Mouse (Mus musculus) forebrain, embryonic 10.5 days (tissue): ENCODE data around the gene Rassf1. TPM values are rescaled to one million over a fixed set of nuclear protein-coding genes. Genes with fewer than 3 reads are reported as not detected.

Experiments used
- DNase-seq: peaks from one replicate; pipeline ENCODE4 v3.0.0-alpha.2; 2017; ENCODE audit warnings: low spot score; ENCODE audit errors: extremely low spot score
- H3K27ac ChIP-seq: fragments of 300-500 bp; sonication (generic); 2 replicates; pipeline ENCODE4 v1.5.1; 2016; ENCODE audit warnings: mild to moderate bottlenecking
- H3K27me3 ChIP-seq: fragments of 300-500 bp; sonication (generic); 2 replicates; pipeline ENCODE4 v1.6.1; 2016; ENCODE audit warnings: mild to moderate bottlenecking; ENCODE audit not compliant: poor library complexity, severe bottlenecking
- H3K36me3 ChIP-seq: fragments of 300-500 bp; sonication (generic); replicated peaks from 2 replicates; pipeline ENCODE4 v1.6.1; 2016; ENCODE audit warnings: mild to moderate bottlenecking, moderate library complexity
- H3K4me1 ChIP-seq: fragments of 300-500 bp; sonication (generic); 2 replicates; pipeline ENCODE4 v1.6.1; 2016
- H3K4me3 ChIP-seq: fragments of 300-500 bp; sonication (generic); 2 replicates; pipeline ENCODE4 v1.5.1; 2016; ENCODE audit warnings: mild to moderate bottlenecking, moderate library complexity
- H3K9me3 ChIP-seq: fragments of 300-500 bp; sonication (generic); 2 replicates; pipeline ENCODE4 v1.6.1; 2016; ENCODE audit warnings: mild to moderate bottlenecking, moderate library complexity
- WGBS: fragments of 180-500 bp; shearing (Covaris S2); methylation state at CpG from one replicate; pipeline ENCODE4 v1.1.7; 2016; 5-methylcytosine and 5-hydroxymethylcytosine counted together
- polyA plus RNA-seq: library from polyadenylated mRNA; unstranded; fragments of >200 nt; fragmentation: Nextera tagmentation; extraction: Ambion mirVana; gene quantifications from 2 replicates; pipeline ENCODE4 v1.2.1, GENCODE M21; 2016

Gene Rassf1
- polyA plus RNA-seq, 1 experiment from 2014 or later = 59.6 TPM

DNA sequence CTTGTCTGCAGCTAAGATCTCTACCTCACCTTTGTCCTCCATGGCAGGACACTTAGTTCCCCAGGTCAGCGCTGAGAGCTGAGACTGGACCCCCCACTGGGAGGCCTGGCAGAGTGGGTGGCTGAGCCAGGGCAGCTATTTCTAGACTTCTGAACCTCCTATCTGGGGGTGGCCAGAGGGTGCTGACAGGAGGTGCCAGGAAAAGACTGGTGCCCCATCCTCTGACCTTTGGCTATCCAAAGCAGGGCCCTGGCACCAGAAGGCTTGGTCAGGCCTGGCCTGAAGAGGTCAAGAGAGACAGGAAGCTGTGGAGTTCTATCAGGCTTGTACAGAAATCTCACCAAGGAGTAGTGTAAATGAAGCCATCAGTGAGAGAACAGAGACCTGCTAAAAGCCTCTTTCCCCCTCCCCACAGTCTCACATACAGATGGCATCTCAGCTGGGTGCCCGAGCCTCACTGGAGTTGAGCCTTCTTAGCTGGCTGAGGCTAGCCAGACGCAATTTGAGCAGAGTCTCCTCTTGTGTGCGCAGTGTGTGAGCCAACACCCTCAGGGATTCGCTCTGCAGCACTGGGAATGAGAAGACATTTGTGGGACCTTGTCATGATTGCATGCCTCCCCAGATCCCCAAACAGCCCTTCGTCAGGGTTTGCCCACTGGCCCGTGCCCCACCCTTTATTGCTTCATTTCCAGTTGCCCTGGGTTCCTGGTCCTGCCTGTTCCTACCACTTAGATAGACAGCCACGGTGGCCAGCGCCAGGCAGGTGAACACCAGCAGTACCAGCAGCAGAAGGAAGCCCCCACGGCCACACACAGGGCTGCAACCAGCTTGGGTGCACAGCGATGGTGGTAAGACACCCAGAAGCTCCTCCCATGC is 42.0 kb downstream of the Rassf1 start:
- Histone ChIP-seq H3K4me1 (peaks cover 30% of the 10 kb centered on the region), H3K9me3 (no peaks in the 10 kb centered on the region), H3K27me3 (no peaks in the 10 kb centered on the region), H3K4me3 (no peak overlapping the region), H3K36me3 (peaks cover 59% of the 10 kb centered on the region), H3K27ac (no peak overlapping the region)
- 81% methylated on average over 11 of the region's 11 CpGs for WGBS
- DNase-seq = no peak

DNA sequence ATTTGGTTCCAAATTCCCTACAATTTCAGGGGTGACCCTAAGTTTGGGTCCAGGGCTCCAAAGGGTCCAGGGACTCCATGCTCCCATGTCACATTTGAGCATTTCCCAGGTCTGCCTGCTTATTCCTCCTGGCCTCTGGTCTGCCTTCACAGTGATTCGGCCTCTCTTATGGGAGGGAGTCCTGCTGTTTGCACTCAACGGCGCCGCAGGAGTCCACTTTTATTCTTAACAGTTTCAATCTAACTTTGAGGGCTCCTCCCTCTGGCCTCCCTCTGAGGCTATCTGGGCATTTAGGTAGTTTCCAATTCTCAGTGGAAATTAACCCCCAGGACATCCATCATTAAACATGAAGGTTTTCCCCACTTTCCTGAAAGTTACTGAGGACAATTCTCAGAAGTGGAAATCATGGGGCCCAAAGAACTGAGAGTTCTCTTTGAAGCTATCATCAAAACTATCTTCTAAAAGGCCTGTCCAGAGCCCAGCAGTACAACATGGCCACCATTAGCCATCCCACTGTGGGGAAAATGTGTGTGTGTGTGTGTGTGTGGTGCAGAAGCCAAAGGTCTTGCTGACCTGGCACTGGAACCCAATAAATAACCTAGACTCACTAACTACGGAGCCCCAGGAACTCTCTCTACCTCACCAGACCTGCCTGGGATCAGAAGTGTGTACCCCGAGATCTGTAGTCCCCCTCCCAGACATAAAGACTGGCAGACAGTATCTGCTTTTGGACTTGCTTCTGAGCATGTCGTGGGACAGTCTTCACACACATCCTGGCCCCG is 43.1 kb downstream of the Rassf1 start:
- H3K27ac ChIP-seq = no peak overlapping the region
- H3K9me3 ChIP-seq = no peaks in the 10 kb centered on the region
- H3K36me3 ChIP-seq = peaks cover 55% of the 10 kb centered on the region
- peaks cover 20% of the 10 kb centered on the region for H3K4me1 ChIP-seq
- no peak for DNase-seq
- H3K4me3 ChIP-seq = no peak overlapping the region
- peaks cover 10% of the 10 kb centered on the region; the same call in 1 of the 2 replicates for H3K27me3 ChIP-seq
- WGBS = 76% methylated on average over 8 of the region's 8 CpGs

DNA sequence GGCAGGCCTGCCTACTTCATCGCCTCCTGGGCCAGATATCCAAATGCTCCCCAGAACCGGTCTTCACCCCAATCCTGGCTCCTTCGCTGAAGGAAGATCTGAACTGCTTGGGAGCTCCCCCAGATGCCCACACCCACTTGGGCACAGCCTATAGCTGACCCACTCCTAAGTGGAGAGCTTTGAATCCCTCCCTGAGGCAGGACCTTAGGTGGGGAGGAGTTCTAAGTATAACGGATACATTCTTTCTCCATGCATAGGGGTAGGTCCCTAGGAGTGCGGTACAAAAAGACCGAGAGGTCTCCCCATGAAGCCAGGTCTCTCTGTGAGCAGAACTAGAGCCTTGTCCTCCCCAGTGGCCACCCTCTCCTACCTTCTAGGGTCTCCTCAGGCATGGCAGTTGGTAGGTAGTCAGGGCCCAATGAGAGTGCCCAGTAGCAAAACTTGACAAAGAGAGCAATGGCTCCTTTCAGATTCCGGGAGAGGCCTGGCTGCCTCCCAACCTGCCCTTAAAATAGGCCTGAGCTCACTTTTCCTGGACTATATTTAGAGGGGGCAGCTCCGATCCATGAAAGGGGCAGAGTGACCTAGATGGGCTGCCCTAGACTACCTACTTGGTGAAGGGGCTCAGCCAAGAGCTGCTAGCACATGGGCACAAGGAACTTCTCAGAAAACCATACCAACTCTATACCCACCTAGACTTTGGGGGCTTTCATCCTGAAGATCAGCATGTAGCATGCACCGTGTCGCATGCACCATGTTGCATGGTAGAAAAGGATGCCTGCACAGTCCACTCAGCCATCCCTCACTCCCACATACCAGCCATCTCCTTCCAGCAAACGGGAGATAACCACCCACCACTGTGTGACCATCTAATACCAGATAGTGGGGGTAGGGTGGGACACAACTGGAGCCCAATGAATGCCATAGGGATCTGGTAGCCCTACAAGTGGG is 45.5 kb downstream of the Rassf1 start:
- Histone ChIP-seq H3K4me3 (no peak overlapping the region), H3K4me1 (peaks cover 25% of the 10 kb centered on the region), H3K27me3 (peaks cover 27% of the 10 kb centered on the region), H3K27ac (no peak overlapping the region), H3K9me3 (no peaks in the 10 kb centered on the region), H3K36me3 (peaks cover 31% of the 10 kb centered on the region)
- no peak for DNase-seq
- WGBS = 95% methylated on average over 11 of the region's 11 CpGs

DNA sequence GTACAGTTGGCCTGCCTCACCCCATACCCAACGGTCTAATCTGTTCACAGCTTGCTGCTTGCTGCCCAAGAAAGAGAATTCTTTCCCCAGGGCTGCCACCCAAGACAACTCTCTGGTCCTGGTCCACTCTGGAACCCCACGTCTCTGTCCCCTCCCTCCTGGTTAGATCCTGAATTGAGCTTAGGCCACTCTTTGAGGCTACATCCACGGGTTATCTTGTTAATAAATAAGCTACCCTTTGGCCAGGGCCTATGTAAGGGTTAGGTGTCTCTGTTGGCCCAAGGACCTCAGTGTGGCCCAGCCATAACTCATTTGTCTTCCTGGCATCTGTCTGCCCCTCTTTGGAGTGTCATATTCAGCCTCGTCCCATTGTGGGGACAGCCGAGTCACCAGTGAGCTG is 47.0 kb downstream of the Rassf1 start:
- Histone ChIP-seq H3K9me3 (no peaks in the 10 kb centered on the region), H3K27me3 (peaks cover 31% of the 10 kb centered on the region), H3K4me3 (no peak overlapping the region), H3K36me3 (peaks cover 16% of the 10 kb centered on the region), H3K27ac (peak overlapping the region; percentile 2; the same call in 1 of the 2 replicates), H3K4me1 (peaks cover 35% of the 10 kb centered on the region)
- no peak for DNase-seq
- 83% methylated on average over 5 of the region's 5 CpGs for WGBS

DNA sequence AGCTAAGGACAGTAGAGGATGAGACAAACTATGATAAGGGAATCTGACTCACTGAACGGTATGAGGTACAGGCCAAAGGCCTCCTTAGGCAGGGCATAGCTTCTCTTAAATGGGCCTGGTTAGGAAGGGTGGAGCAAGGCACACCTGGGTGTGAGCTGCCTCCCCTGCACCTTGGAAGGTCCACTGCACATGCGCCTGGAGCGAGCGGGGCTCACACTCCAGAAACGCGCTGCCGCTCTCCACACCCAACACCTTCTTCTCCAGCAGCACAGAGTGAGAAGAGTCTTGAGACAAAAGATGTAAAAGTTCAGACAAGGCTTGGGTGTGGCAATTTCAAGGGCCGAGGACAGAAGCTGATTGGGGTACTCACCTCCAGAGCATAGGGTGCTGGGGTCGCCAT is 48.1 kb downstream of the Rassf1 start:
- no peak overlapping the region for H3K4me3 ChIP-seq
- no peak overlapping the region for H3K27ac ChIP-seq
- H3K4me1 ChIP-seq = peaks cover 37% of the 10 kb centered on the region
- no peak for DNase-seq
- peaks cover 6% of the 10 kb centered on the region for H3K36me3 ChIP-seq
- no peaks in the 10 kb centered on the region for H3K9me3 ChIP-seq
- 92% methylated on average over 9 of the region's 9 CpGs for whole genome bisulfite sequencing
- H3K27me3 ChIP-seq = peaks cover 41% of the 10 kb centered on the region

DNA sequence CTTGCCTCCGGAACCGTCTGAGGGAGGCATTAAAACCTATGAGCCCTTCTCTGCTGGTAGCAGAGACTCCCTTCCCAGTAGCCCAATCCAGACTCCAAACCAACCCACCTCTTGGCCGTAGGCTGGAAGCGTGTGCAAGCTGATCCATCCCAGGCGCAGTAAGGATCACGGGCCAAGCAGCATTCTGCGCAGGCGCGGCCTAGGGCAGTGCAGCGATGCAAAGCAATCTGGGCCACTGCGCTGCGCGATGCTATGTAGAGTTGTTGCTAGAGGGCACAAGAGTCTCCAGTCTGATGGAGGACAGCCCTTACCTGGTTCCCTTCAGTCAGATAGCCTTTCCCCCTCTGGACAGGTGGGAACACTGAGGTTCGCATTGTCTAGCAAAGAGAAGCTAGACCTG is 48.5 kb downstream of the Rassf1 start:
- no peak overlapping the region for H3K27ac ChIP-seq
- H3K4me1 ChIP-seq = peaks cover 41% of the 10 kb centered on the region
- no peaks in the 10 kb centered on the region for H3K9me3 ChIP-seq
- no peak for DNase-seq
- WGBS = 75% methylated on average over 14 of the region's 14 CpGs
- H3K27me3 ChIP-seq = peaks cover 45% of the 10 kb centered on the region
- peaks cover 2% of the 10 kb centered on the region for H3K36me3 ChIP-seq
- H3K4me3 ChIP-seq = no peak overlapping the region

DNA sequence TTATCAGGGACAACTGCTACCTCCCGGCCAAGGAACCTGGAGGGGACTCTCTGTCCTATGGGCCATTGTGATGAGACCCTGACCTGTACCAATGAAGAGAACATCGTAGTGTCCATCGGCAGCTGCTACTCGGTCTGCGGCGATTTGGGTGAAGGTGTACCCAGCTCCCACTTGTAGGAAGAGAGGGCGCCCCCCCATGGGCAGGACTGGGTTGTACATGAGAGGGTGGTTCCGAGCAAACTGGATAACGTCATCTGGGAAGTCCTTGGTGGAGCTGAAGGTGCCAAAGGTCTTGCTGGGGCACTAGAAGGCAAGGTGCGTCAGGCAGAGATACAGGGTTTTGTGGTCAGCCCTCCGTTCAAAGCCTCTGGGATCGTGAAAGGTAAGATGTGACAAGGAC is 49.4 kb downstream of the Rassf1 start:
- H3K9me3 ChIP-seq = no peaks in the 10 kb centered on the region
- H3K27ac ChIP-seq = no peak overlapping the region
- no peak for DNase-seq
- H3K4me1 ChIP-seq = peaks cover 50% of the 10 kb centered on the region
- H3K27me3 ChIP-seq = peaks cover 54% of the 10 kb centered on the region
- no peaks in the 10 kb centered on the region for H3K36me3 ChIP-seq
- no peak overlapping the region for H3K4me3 ChIP-seq
- 83% methylated on average over 12 of the region's 12 CpGs for WGBS

DNA sequence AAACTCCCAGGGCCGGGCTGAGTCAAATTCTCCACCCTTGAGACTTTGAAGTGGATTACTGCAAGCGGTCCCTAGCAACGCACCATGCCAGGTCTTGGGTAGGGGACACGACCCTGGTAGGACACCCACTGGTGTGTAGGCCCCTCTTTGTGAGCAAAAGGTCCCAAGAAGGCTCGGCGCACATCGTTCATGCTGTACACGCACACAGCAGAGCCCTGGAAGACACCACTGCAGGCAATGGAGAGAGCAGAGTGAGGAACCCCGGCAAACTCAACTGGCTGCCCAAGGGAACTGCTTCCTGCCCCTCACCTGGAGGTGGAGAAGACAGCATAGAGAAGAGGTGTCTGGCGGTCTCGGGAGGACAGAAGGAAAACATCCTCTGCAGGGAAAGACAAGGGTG is 49.9 kb downstream of the Rassf1 start:
- H3K9me3 ChIP-seq = no peaks in the 10 kb centered on the region
- H3K36me3 ChIP-seq = no peaks in the 10 kb centered on the region
- WGBS = 88% methylated on average over 11 of the region's 11 CpGs
- H3K27me3 ChIP-seq = peaks cover 57% of the 10 kb centered on the region
- peaks cover 55% of the 10 kb centered on the region for H3K4me1 ChIP-seq
- no peak overlapping the region for H3K4me3 ChIP-seq
- no peak for DNase-seq
- H3K27ac ChIP-seq = 0 out of 2 replicates have a peak overlapping the region, but pooled peaks have one; percentile 44

DNA sequence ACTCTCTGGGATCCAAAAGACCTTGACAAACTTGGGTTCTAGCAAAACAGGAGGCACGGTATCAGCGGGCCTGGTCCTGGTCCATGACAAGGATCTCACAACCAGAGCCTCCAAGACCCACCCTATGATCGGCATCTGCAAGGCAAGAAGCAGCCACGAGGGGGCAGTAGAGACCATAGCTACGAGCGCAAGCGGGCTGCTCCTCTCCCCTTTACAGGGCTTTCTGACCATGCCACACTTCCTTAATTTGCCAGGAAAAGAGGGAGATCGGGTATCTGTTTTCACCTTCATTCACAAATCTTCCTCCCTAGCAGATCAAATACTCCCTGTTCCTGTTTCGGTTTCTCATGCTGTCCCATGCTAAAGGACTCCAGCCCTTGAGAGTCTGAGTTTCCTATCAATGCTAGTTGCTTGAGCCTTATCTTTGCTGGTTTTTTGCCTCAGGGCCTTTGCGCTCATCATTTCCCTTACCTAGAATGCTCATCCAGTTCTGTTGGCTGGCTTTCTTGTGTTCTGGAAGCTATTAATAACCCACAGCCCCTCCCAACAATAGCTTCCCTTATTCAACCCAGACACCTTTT is 50.8 kb downstream of the Rassf1 start:
- H3K4me3 ChIP-seq = 0 out of 2 replicates have a peak overlapping the region, but pooled peaks have one; percentile 7
- peaks cover 62% of the 10 kb centered on the region for H3K27me3 ChIP-seq
- DNase-seq = peak; percentile 94
- H3K36me3 ChIP-seq = no peaks in the 10 kb centered on the region
- H3K4me1 ChIP-seq = peaks cover 64% of the 10 kb centered on the region
- peak overlapping the region; percentile 85 for H3K27ac ChIP-seq
- 13% methylated on average over 10 of the region's 10 CpGs for WGBS
- H3K9me3 ChIP-seq = no peaks in the 10 kb centered on the region

DNA sequence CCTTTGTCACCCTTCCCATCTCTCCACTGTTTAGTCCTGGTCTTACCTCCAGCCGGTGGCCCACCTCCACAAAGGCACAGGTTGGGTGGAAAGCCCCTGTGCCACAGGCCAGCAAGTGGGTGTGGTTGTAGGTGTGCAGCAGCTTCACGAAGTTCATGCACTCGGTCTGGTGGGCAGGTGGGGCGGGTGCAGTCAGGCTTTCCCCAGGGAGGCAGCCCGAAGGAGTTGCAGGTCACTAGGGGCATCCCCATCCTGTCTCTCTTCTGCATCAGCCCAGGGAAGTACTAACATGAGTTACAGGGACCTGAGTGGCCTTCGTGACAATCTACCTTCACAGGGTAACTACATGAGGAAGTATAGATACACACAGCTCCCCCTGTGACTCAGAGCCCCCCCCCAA is 51.9 kb downstream of the Rassf1 start:
- 86% methylated on average over 6 of the region's 6 CpGs for WGBS
- Histone ChIP-seq H3K4me1 (peaks cover 75% of the 10 kb centered on the region), H3K27ac (peak overlapping the region; percentile 85), H3K4me3 (no peak overlapping the region), H3K36me3 (no peaks in the 10 kb centered on the region), H3K27me3 (peaks cover 62% of the 10 kb centered on the region), H3K9me3 (no peaks in the 10 kb centered on the region)
- no peak for DNase-seq

DNA sequence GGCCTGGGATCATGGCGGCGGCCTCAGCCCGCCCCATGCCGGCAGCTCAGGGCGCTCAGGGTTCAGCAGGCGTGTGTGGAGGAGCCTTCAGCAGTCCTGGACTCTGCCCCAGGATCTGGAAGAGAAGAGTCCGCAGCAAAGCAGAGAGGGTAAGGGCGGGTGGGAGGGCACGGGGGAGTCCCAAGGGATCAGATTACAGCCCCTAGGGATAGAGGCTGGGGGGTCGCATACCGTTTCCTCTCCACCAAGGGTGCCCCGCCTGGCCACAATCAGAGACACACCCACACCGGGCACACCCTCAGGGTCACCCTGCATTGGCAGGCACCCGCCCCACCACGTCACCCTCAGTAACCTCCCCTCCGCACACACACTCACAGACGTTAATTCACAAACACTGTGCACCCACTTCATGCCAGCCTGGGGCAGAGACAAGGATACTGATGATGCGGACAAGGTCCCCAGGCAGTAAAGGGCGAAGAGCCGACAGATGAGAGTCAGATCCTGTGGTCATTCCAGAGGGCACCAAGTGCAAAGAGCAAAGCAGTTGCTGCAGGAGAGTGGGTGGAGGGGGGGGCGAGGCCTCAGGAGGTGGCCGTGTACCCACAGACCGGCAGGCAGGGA is 53.8 kb downstream of the Rassf1 start:
- DNase-seq = no peak
- peak overlapping the region; percentile 85 for H3K27ac ChIP-seq
- WGBS = 38% methylated on average over 23 of the region's 23 CpGs
- H3K4me1 ChIP-seq = peaks cover 86% of the 10 kb centered on the region
- H3K36me3 ChIP-seq = no peaks in the 10 kb centered on the region; the same call in 1 of the 2 replicates
- peaks cover 47% of the 10 kb centered on the region for H3K27me3 ChIP-seq
- H3K4me3 ChIP-seq = peak overlapping the region; percentile 30; the same call in 1 of the 2 replicates
- H3K9me3 ChIP-seq = no peaks in the 10 kb centered on the region
